Mouse (Mus musculus): ENCODE results near the gene Cnppd1. TPM values are rescaled to one million over a fixed set of nuclear protein-coding genes. Genes with fewer than 3 reads are reported as not detected.

Gene Cnppd1
- polyA plus RNA-seq, 1 experiment from 2014 or later, result 35.1 TPM

- Histone ChIP-seq H3K4me3 (ENCODE audit: low read depth, low read length) (peak overlapping the region; percentile 51), H3K27me3 (ENCODE audit: control insufficient read depth, insufficient read depth, low read length) (no peaks in the 10 kb centered on the region), H3K4me2 (replicated peaks; ENCODE audit: low read depth) (peak overlapping the region; percentile 51), H3K4me1 (replicated peaks; ENCODE audit: control insufficient read depth, insufficient read depth) (peaks cover 4% of the 10 kb centered on the region), H3K9ac (ENCODE audit: low read length) (peak overlapping the region; percentile 62), H3K27ac (replicated peaks) (peak overlapping the region; percentile 97), H3K9me3 (ENCODE audit: control insufficient read depth, low read length) (no peaks in the 10 kb centered on the region), H3K36me3 (ENCODE audit: control insufficient read depth, insufficient read depth, low read length) (no peaks in the 10 kb centered on the region)
- peak; percentile 11; the same call in 1 of the 2 replicates for ATAC-seq (ENCODE audit: low FRiP score, low TSS enrichment)
- 26% methylated on average over 5 of the region's 5 CpGs for WGBS
- DNase-seq (ENCODE audit: low spot score), result no peak
- TF ChIP-seq EP300 (optimal IDR thresholded peaks at IDR 0.05) (no peak), CTCF (IDR thresholded peaks at IDR 0.05; ENCODE audit: low read depth) (no peak)
Observed at GRCm38 (mm10) chr1:75125418-75125817, 17.1 kb downstream of the Cnppd1 start.

- peak; percentile 97 for ATAC-seq (ENCODE audit: low FRiP score, low TSS enrichment)
- H3K4me2 ChIP-seq (replicated peaks; ENCODE audit: low read depth), result peak within 1 kb of the TSS; percentile 51
- no peaks in the 10 kb centered on the region for H3K27me3 ChIP-seq (ENCODE audit: control insufficient read depth, insufficient read depth, low read length)
- peak within 1 kb of the TSS; percentile 51 for H3K4me3 ChIP-seq (ENCODE audit: low read depth, low read length)
- H3K9ac ChIP-seq (ENCODE audit: low read length), result peak within 1 kb of the TSS; percentile 62
- H3K9me3 ChIP-seq (ENCODE audit: control insufficient read depth, low read length), result no peaks in the 10 kb centered on the region
- peak; percentile 98 for DNase-seq (ENCODE audit: low spot score)
- WGBS, result 1% methylated on average over 56 of the region's 56 CpGs
- TF ChIP-seq EP300 (optimal IDR thresholded peaks at IDR 0.05) (peak; percentile 17), CTCF (IDR thresholded peaks at IDR 0.05; ENCODE audit: low read depth) (peak; percentile 90)
- H3K4me1 ChIP-seq (replicated peaks; ENCODE audit: control insufficient read depth, insufficient read depth), result peaks cover 4% of the 10 kb centered on the region
- no peaks in the 10 kb centered on the region for H3K36me3 ChIP-seq (ENCODE audit: control insufficient read depth, insufficient read depth, low read length)
- H3K27ac ChIP-seq (replicated peaks), result peak within 1 kb of the TSS; percentile 97
Observed at GRCm38 (mm10) chr1:75124346-75125321, 17.9 kb downstream of the Cnppd1 start, which contains the start of gene Nhej1. Nhej1 (minus strand) TSS chr1:75125200.

- 76% methylated on average over 3 of the region's 3 CpGs for WGBS
- H3K36me3 ChIP-seq (ENCODE audit: control insufficient read depth, insufficient read depth, low read length), result no peaks in the 10 kb centered on the region
- H3K9ac ChIP-seq (ENCODE audit: low read length), result no peak overlapping the region
- DNase-seq (ENCODE audit: low spot score) (no peak), ATAC-seq (ENCODE audit: low FRiP score, low TSS enrichment) (no peak)
- H3K4me1 ChIP-seq (replicated peaks; ENCODE audit: control insufficient read depth, insufficient read depth), result peaks cover 4% of the 10 kb centered on the region
- H3K4me3 ChIP-seq (ENCODE audit: low read depth, low read length), result no peak overlapping the region
- H3K27me3 ChIP-seq (ENCODE audit: control insufficient read depth, insufficient read depth, low read length), result no peaks in the 10 kb centered on the region
- H3K9me3 ChIP-seq (ENCODE audit: control insufficient read depth, low read length), result no peaks in the 10 kb centered on the region
- no peak overlapping the region for H3K4me2 ChIP-seq (replicated peaks; ENCODE audit: low read depth)
- no peak overlapping the region for H3K27ac ChIP-seq (replicated peaks)
- TF ChIP-seq CTCF (IDR thresholded peaks at IDR 0.05; ENCODE audit: low read depth) (peak; percentile 55), EP300 (optimal IDR thresholded peaks at IDR 0.05) (no peak)
Observed at GRCm38 (mm10) chr1:75122211-75122610, 20.3 kb downstream of the Cnppd1 start.

Other genes starting within 250 kb of the Cnppd1 start
- gene Cryba2, start 249.6 kb downstream of the Cnppd1 start, polyA plus RNA-seq (2015; fragmentation: Nextera tagmentation; extraction: Ambion mirVana), result 0.50 and 0.93 TPM in 2 replicates
- gene Cfap65, start 207.1 kb downstream of the Cnppd1 start, polyA plus RNA-seq (2015; fragmentation: Nextera tagmentation; extraction: Ambion mirVana), result 0.04 TPM in 1 of 2 replicates, not detected in the other
- gene Ihh, start 191.0 kb downstream of the Cnppd1 start, polyA plus RNA-seq (2015; fragmentation: Nextera tagmentation; extraction: Ambion mirVana), result 25.1 and 25.8 TPM in 2 replicates
- 3.5 and 4.2 TPM in 2 replicates for gene Nhej1, start 17.5 kb downstream of the Cnppd1 start, polyA plus RNA-seq (2015; fragmentation: Nextera tagmentation; extraction: Ambion mirVana)
- 2.2 TPM in 2 replicates for gene Slc23a3, start 8.8 kb downstream of the Cnppd1 start, polyA plus RNA-seq (2015; fragmentation: Nextera tagmentation; extraction: Ambion mirVana)
- gene Retreg2, start 67 bp upstream of the Cnppd1 start, polyA plus RNA-seq (2015; fragmentation: Nextera tagmentation; extraction: Ambion mirVana), result 30.4 and 31.2 TPM in 2 replicates
- 43.0 and 44.5 TPM in 2 replicates for gene Zfand2b, start 25.9 kb upstream of the Cnppd1 start, polyA plus RNA-seq (2015; fragmentation: Nextera tagmentation; extraction: Ambion mirVana)
- gene Abcb6, start 37.7 kb upstream of the Cnppd1 start, polyA plus RNA-seq (2015; fragmentation: Nextera tagmentation; extraction: Ambion mirVana), result 20.9 and 21.5 TPM in 2 replicates
- gene Ankzf1, start 49.4 kb upstream of the Cnppd1 start, polyA plus RNA-seq (2015; fragmentation: Nextera tagmentation; extraction: Ambion mirVana), result 12.9 and 13.6 TPM in 2 replicates
- 17.4 and 18.8 TPM in 2 replicates for gene Atg9a, start 49.5 kb upstream of the Cnppd1 start, polyA plus RNA-seq (2015; fragmentation: Nextera tagmentation; extraction: Ambion mirVana)
- gene Glb1l, start 68.1 kb upstream of the Cnppd1 start, polyA plus RNA-seq (2015; fragmentation: Nextera tagmentation; extraction: Ambion mirVana), result 5.2 and 7.1 TPM in 2 replicates
- 57.9 and 58.1 TPM in 2 replicates for gene Stk16, start 68.1 kb upstream of the Cnppd1 start, polyA plus RNA-seq (2015; fragmentation: Nextera tagmentation; extraction: Ambion mirVana)
- gene Tuba4a, start 77.2 kb upstream of the Cnppd1 start, polyA plus RNA-seq (2015; fragmentation: Nextera tagmentation; extraction: Ambion mirVana), result 314 and 325 TPM in 2 replicates
- 0.25 TPM in 1 of 2 replicates, not detected in the other for gene A630095N17Rik, start 89.4 kb upstream of the Cnppd1 start, polyA plus RNA-seq (2015; fragmentation: Nextera tagmentation; extraction: Ambion mirVana)
- gene Dnajb2, start 93.7 kb upstream of the Cnppd1 start, polyA plus RNA-seq (2015; fragmentation: Nextera tagmentation; extraction: Ambion mirVana), result 24.2 and 25.8 TPM in 2 replicates
- gene Ptprn, start 121.8 kb upstream of the Cnppd1 start, polyA plus RNA-seq (2015; fragmentation: Nextera tagmentation; extraction: Ambion mirVana), result 2.3 and 2.5 TPM in 2 replicates
- 7.7 and 8.7 TPM in 2 replicates for gene Resp18, start 135.7 kb upstream of the Cnppd1 start, polyA plus RNA-seq (2015; fragmentation: Nextera tagmentation; extraction: Ambion mirVana)
- gene Dnpep, start 175.3 kb upstream of the Cnppd1 start, polyA plus RNA-seq (2015; fragmentation: Nextera tagmentation; extraction: Ambion mirVana), result 104 and 108 TPM in 2 replicates
- gene Des, start 217.6 kb upstream of the Cnppd1 start, polyA plus RNA-seq (2015; fragmentation: Nextera tagmentation; extraction: Ambion mirVana), result 223 and 291 TPM in 2 replicates
- 28.8 and 30.0 TPM in 2 replicates for gene Speg, start 232.6 kb upstream of the Cnppd1 start, polyA plus RNA-seq (2015; fragmentation: Nextera tagmentation; extraction: Ambion mirVana)

Data from stomach, postnatal 0 days (tissue).